Mouse (Mus musculus) lung, adult 2 months (tissue): ENCODE measurements around the gene Borcs8. TPM values are rescaled to one million over a fixed set of nuclear protein-coding genes. Genes with fewer than 3 reads are reported as not detected.

Source experiments
- DNase-seq: peaks from one replicate; pipeline ENCODE4 v3.0.0; 2022
- H3K4me1 ChIP-seq: fragments of 200-500 bp; 2 replicates; pipeline ENCODE4 v1.6.1; 2011; ENCODE audit warnings: low read length; ENCODE audit not compliant: control insufficient read depth, insufficient read depth
- H3K4me3 ChIP-seq: fragments of 200-500 bp; replicated peaks from 2 replicates; pipeline ENCODE3; 2011; ENCODE audit warnings: low read depth, mild to moderate bottlenecking, control low read depth, low read length; ENCODE audit errors: extremely low read depth
- CTCF ChIP-seq: fragments of 200-500 bp; IDR thresholded peaks from 2 replicates; pipeline ENCODE4 v1.5.1; 2011; ENCODE audit warnings: mild to moderate bottlenecking, low read length, control low read depth; ENCODE audit not compliant: insufficient read depth
- POLR2A ChIP-seq: fragments of 200-500 bp; IDR thresholded peaks from 2 replicates; pipeline ENCODE4 v1.6.1; 2011; ENCODE audit warnings: low read depth, mild to moderate bottlenecking, control low read depth, low read length, borderline replicate concordance; ENCODE audit errors: extremely low read depth
- WGBS: fragments of 180-500 bp; shearing (Covaris S2); methylation state at CpG from one replicate; pipeline ENCODE4 v1.1.7; 2018; 5-methylcytosine and 5-hydroxymethylcytosine counted together
- polyA plus RNA-seq: library from polyadenylated mRNA; depleted of rRNA; stranded (reverse); fragments of >200 nt; gene quantifications from 2 replicates; pipeline ENCODE4 v1.2.3, GENCODE M21; 2012

The Borcs8 gene
- polyA plus RNA-seq, 1 experiment, result 79.0 TPM

DNA sequence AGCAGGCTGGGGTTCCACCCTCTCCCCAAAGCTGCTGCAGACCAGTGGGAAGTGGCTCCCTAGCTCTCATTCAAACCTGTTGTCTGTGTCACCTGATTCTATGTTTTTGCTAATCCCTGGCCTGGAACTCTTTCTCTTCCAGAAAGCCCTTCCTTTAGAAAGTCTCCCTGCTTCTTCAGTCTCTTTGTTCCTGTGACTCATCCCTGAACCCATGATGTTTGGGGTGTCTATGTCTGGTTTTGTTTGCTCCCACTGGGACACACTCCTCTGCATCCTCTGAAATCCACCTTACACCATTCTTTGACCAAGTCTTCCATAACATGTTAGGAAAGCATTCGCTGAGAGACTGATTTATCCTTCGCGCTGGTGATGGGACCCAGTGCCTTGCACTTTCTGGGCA, 9.2 kb upstream of the Borcs8 start:
- Histone ChIP-seq H3K4me1 (peaks cover 3% of the 10 kb centered on the region; the same call in 1 of the 2 replicates), H3K4me3 (no peak overlapping the region)
- WGBS, result 81% methylated on average over 3 of the region's 3 CpGs
- no peak for TF ChIP-seq CTCF
- no peak for TF ChIP-seq POLR2A
- DNase-seq, result no peak

DNA sequence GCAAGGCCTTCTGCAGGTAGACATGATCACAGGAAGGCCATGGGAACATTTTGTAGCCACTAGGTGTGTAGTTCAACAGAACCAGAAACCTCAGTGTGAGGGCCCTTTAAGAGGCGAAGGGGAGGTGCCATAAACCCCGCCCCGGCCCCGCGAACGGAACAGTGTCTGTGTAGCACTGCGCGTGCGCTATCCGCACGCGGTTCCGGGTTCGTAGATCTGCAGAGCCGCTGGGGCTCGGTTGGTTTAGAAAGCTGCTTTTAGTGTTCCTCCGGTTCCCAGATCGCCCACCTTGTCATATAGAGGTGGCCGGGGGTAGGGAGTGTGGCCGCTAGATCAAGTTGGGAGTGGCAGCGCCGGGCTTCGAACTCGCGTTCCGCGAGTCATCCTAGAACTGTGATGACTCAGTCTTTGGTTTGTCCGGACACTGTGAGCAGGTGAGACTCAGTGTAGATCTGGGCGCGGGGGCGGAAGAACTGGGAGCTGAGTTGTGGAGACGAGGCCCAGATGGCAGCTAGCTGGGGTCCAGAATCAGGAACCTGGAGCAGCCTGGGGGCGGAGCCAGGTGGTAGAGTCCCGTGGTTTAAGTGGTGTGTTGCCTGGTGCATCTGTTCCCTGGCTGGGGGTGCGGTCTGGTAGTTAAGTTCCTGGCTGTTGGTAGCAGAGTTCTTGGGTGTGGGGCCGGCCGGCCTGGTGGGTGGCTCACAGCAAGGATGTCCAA, 8.0 kb upstream of the Borcs8 start, which contains the start of gene Nr2c2ap:
Nr2c2ap (plus strand) TSS at position 168 of the 718 bp plus-strand sequence.
- Histone ChIP-seq H3K4me1 (peaks cover 3% of the 10 kb centered on the region; the same call in 1 of the 2 replicates), H3K4me3 (peak within 1 kb of the TSS; percentile 89)
- peak; percentile 73 for DNase-seq
- 2% methylated on average over 37 of the region's 37 CpGs for WGBS
- TF ChIP-seq POLR2A, result peak; percentile 53; the same call in 1 of the 2 replicates
- TF ChIP-seq CTCF, result no peak

DNA sequence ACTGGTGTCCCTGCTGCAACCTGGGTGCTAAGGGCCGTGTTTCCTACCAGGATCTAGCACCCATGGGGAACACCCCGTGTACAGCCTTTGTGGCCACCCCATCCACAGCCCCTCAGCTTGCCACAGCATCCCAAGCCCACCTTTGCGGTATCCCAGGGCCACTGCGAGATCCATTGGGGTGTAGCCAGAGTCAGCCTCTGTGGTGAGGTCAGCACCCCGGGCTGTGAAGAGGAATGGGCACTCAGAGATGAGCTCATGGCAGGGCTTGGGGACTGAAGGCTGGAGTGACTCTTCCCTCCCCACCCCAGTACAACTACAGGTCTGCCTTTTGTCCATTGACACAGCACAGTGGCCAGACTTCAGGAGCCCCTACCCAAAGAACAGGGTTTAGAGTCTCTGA, 5.2 kb upstream of the Borcs8 start:
- 90% methylated on average over 5 of the region's 5 CpGs for WGBS
- no peak for DNase-seq
- Histone ChIP-seq H3K4me3 (no peak overlapping the region), H3K4me1 (peaks cover 5% of the 10 kb centered on the region; the same call in 1 of the 2 replicates)
- TF ChIP-seq POLR2A (no peak), CTCF (no peak)

- DNase-seq, result no peak
- 90% methylated on average over 9 of the region's 9 CpGs for WGBS
- Histone ChIP-seq H3K4me3 (no peak overlapping the region), H3K4me1 (peaks cover 5% of the 10 kb centered on the region; the same call in 1 of the 2 replicates)
- TF ChIP-seq CTCF, result no peak
- no peak for TF ChIP-seq POLR2A
Measured at GRCm38 (mm10) chr8:70134931-70135330, 4.4 kb upstream of the Borcs8 start.

DNA sequence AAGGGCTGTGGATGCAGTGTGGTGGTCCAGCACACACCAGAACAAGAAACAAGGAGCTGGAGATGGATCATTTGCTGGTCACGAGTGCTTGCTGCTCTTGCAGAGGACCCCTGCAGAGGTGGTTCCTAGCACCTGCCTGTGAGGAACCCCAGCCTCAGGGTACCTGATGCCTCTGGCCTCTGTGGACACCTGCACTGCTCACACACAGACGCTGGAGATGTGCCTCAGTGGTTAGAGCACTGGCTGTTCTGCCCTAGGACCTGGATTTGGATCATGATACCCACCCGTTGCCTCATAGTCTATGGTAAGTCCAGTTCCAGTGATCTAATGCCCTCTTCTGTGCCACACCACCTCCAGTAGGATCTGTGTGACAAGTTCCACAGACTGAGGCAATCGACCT, 2.7 kb upstream of the Borcs8 start:
- no peak for TF ChIP-seq CTCF
- TF ChIP-seq POLR2A, result no peak
- DNase-seq, result no peak
- WGBS, result 86% methylated on average over 4 of the region's 4 CpGs
- peaks cover 12% of the 10 kb centered on the region for H3K4me1 ChIP-seq
- no peak overlapping the region for H3K4me3 ChIP-seq

GRCm38 (mm10) chr8:70137890-70138289, 1.4 kb upstream of the Borcs8 start:
- no peak for DNase-seq
- 78% methylated on average over 4 of the region's 4 CpGs for WGBS
- TF ChIP-seq POLR2A (no peak), CTCF (no peak)
- Histone ChIP-seq H3K4me3 (no peak overlapping the region), H3K4me1 (peaks cover 12% of the 10 kb centered on the region)

- Histone ChIP-seq H3K4me3 (peak overlapping the region; percentile 81), H3K4me1 (peaks cover 12% of the 10 kb centered on the region)
- TF ChIP-seq CTCF, result no peak
- DNase-seq, result no peak
- 4% methylated on average over 9 of the region's 9 CpGs for WGBS
Measured at GRCm38 (mm10) chr8:70139981-70140380, 682 bp downstream of the Borcs8 start.

DNA sequence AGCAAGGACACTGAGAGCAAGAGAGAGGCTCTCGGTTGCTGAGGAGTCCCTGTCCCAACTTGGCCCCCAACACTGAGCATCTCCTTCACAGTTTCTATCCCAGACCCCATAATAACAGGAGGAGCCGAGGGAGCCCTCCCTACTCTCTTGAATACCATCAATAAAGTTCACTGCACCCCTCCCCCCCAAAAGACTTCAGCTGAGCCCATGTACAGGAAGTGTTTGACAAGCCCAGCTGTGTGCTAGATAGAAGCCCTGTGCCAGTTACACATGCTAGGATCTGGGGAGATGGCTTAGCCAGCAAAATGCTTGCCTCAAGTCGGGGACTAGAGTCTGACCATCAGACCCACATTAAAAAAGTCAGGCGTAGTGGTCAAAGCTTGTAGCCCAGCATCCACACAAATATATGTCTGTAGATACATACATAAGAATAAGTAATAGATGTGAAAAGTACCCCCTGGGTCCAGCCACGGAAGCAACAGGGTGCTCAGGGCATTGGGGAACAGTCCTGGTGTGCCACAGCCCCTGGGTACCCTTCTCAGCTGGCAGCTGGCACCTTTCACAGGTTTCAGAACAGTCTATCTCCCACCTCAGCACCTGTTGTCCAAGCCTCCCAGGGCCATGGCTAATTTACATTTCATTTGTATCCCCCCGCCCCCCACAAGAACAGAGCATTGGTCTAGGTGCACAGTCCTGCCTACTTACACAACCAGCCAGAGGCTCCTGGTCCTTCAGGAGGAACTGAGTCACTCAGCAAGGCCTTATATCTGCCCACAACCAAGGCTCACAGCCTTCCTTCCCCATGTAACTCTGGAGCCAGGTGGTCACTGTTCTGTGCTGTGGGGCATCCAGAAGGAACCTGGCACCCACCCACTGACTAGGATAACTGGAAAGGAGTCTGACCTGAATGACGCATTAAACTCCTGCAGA, 8.6 kb downstream of the Borcs8 start:
- TF ChIP-seq POLR2A (no peak), CTCF (no peak)
- 78% methylated on average over 7 of the region's 7 CpGs for WGBS
- Histone ChIP-seq H3K4me1 (peaks cover 4% of the 10 kb centered on the region; the same call in 1 of the 2 replicates), H3K4me3 (no peak overlapping the region)
- DNase-seq, result no peak

- WGBS, result 21% methylated on average over 13 of the region's 13 CpGs
- TF ChIP-seq CTCF (no peak), POLR2A (no peak)
- no peak for DNase-seq
Measured at GRCm38 (mm10) chr8:70150158-70150557, 10.9 kb downstream of the Borcs8 start.

More at GRCm38 (mm10) chr8:70150158-70150557, 10.9 kb downstream of the Borcs8 start:
- H3K4me1 ChIP-seq, result peaks cover 4% of the 10 kb centered on the region; the same call in 1 of the 2 replicates
- H3K4me3 ChIP-seq, result no peak overlapping the region
